Mouse (Mus musculus) forebrain, embryonic 15.5 days (tissue): ENCODE results near the gene Ube3a. TPM values are rescaled to one million over a fixed set of nuclear protein-coding genes. Genes with fewer than 3 reads are reported as not detected.

ENCODE experiments used
- ATAC-seq: fragments of 200-750 bp; cut with Nextera tagmentation; replicated peaks from 2 replicates; pipeline ENCODE4 v1.8.0; 2017; ENCODE audit warnings: mild to moderate bottlenecking, moderate TSS enrichment, moderate library complexity
- H3K27ac ChIP-seq: fragments of 300-500 bp; sonication (generic); replicated peaks from 2 replicates; pipeline ENCODE4 v1.5.1; 2015; ENCODE audit warnings: mild to moderate bottlenecking, inconsistent platforms
- H3K27me3 ChIP-seq: fragments of 300-500 bp; sonication (generic); 2 replicates; pipeline ENCODE4 v1.6.1; 2015; ENCODE audit warnings: inconsistent platforms
- H3K36me3 ChIP-seq: fragments of 300-500 bp; sonication (generic); 2 replicates; pipeline ENCODE4 v1.6.1; 2015; ENCODE audit warnings: mild to moderate bottlenecking, inconsistent platforms
- H3K4me1 ChIP-seq: fragments of 300-500 bp; sonication (generic); 2 replicates; pipeline ENCODE4 v1.6.1; 2015; ENCODE audit warnings: inconsistent platforms
- H3K4me2 ChIP-seq: fragments of 300-500 bp; sonication (generic); replicated peaks from 2 replicates; pipeline ENCODE4 v1.6.1; 2015; ENCODE audit warnings: mild to moderate bottlenecking, inconsistent platforms
- H3K4me3 ChIP-seq: fragments of 300-500 bp; sonication (generic); 2 replicates; pipeline ENCODE4 v1.5.1; 2015; ENCODE audit warnings: mild to moderate bottlenecking, inconsistent platforms
- H3K9ac ChIP-seq: fragments of 300-500 bp; sonication (generic); replicated peaks from 2 replicates; pipeline ENCODE4 v1.6.1; 2015; ENCODE audit warnings: mild to moderate bottlenecking, inconsistent platforms
- H3K9me3 ChIP-seq: fragments of 300-500 bp; sonication (generic); 2 replicates; pipeline ENCODE4 v1.6.1; 2016; ENCODE audit warnings: inconsistent platforms
- WGBS: fragments of 180-500 bp; shearing (Covaris S2); methylation state at CpG from one replicate; pipeline ENCODE4 v1.1.7; 2015; ENCODE audit warnings: mixed read lengths; 5-methylcytosine and 5-hydroxymethylcytosine counted together
- polyA plus RNA-seq: library from polyadenylated mRNA; unstranded; fragments of >200 nt; fragmentation: Nextera tagmentation; extraction: Ambion mirVana; gene quantifications from 2 replicates; pipeline ENCODE4 v1.2.1, GENCODE M21; 2015

Gene Ube3a
- polyA plus RNA-seq, 1 experiment from 2014 or later: 190 TPM

DNA sequence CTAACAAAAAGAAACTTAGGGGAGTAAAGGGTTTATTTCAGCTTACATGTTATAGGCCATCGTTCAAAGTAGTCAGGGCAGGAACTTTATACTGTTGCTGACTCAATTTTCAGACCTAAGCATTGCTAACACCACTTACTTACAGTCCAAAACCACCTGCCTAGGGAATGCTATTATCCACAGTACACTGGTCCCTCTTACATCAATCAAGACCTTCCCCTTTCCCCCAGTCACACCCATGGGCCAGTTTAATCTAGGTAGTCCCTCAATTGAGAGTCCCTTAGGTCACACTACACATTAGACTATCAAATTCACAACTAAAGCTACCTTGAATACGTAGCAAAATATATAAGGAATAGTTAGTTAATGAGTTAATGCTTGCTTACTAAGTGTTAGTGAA lies 24.8 kb downstream of the Ube3a start:
- Histone ChIP-seq H3K27me3 (no peaks in the 10 kb centered on the region), H3K4me2 (no peak overlapping the region), H3K4me3 (no peak overlapping the region), H3K4me1 (no peaks in the 10 kb centered on the region), H3K9ac (no peak overlapping the region), H3K9me3 (peaks cover 3% of the 10 kb centered on the region; the same call in 1 of the 2 replicates), H3K27ac (no peak overlapping the region), H3K36me3 (peaks cover 29% of the 10 kb centered on the region)
- 99% methylated on average over 2 of the region's 2 CpGs for WGBS
- no peak for ATAC-seq

GRCm38 (mm10) chr7:59265538-59265937 lies 37.0 kb downstream of the Ube3a start:
- Histone ChIP-seq H3K27me3 (no peaks in the 10 kb centered on the region), H3K9me3 (no peaks in the 10 kb centered on the region), H3K4me1 (no peaks in the 10 kb centered on the region), H3K36me3 (no peaks in the 10 kb centered on the region), H3K4me3 (no peak overlapping the region), H3K4me2 (no peak overlapping the region), H3K9ac (no peak overlapping the region), H3K27ac (no peak overlapping the region)
- ATAC-seq: no peak
- 98% methylated on average over 1 of the region's 1 CpGs for WGBS

- 82% methylated on average over 4 of the region's 4 CpGs for WGBS
- Histone ChIP-seq H3K9me3 (no peaks in the 10 kb centered on the region), H3K4me3 (no peak overlapping the region), H3K9ac (no peak overlapping the region), H3K27me3 (no peaks in the 10 kb centered on the region), H3K4me2 (no peak overlapping the region), H3K27ac (no peak overlapping the region), H3K36me3 (peaks cover 10% of the 10 kb centered on the region), H3K4me1 (no peaks in the 10 kb centered on the region)
- no peak for ATAC-seq
Observed at GRCm38 (mm10) chr7:59271775-59272174, 43.2 kb downstream of the Ube3a start.

DNA sequence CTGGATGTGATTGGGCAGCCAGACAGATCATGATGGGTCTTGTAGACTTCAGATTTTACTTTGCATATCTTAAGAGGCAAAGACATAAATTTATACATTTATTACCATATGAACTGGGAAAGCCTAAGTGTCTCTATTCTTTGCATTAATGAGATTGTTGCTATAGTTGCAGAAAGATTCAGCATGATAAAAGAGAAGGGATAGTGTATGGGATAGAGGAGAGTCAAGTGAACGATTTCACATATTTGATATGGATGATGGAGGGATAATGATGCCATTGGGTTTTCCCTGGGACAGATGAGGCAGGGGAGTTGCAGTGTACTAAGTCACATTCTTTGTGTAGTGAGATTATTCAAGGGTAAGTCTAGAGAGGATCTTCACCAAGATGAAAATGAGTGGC lies 84.0 kb downstream of the Ube3a start:
- Histone ChIP-seq H3K4me2 (no peak overlapping the region), H3K27ac (no peak overlapping the region), H3K27me3 (no peaks in the 10 kb centered on the region), H3K36me3 (peaks cover 23% of the 10 kb centered on the region), H3K4me3 (no peak overlapping the region), H3K9ac (no peak overlapping the region), H3K9me3 (no peaks in the 10 kb centered on the region), H3K4me1 (no peaks in the 10 kb centered on the region)
- 82% methylated on average over 1 of the region's 1 CpGs for WGBS
- peak; percentile 63; the same call in 1 of the 2 replicates for ATAC-seq

- Histone ChIP-seq H3K9me3 (no peaks in the 10 kb centered on the region), H3K27me3 (no peaks in the 10 kb centered on the region), H3K9ac (no peak overlapping the region), H3K4me2 (no peak overlapping the region), H3K27ac (no peak overlapping the region), H3K36me3 (no peaks in the 10 kb centered on the region), H3K4me3 (no peak overlapping the region), H3K4me1 (no peaks in the 10 kb centered on the region)
- 95% methylated on average over 1 of the region's 1 CpGs for WGBS
- ATAC-seq: no peak
Observed at GRCm38 (mm10) chr7:59322759-59323158, 94.2 kb downstream of the Ube3a start.
